Mouse (Mus musculus) MEL (cell line): ENCODE measurements around the gene Zscan2.

Experiments
- MAX ChIP-seq: IDR thresholded peaks from 2 replicates; pipeline ENCODE4 v1.6.1; 2011; ENCODE audit warnings: low read length, improper control_type of control experiment
- MXI1 ChIP-seq: IDR thresholded peaks from 2 replicates; pipeline ENCODE4 v1.6.1; 2011; ENCODE audit warnings: mild to moderate bottlenecking, low read depth, low read length, improper control_type of control experiment
- POLR2A ChIP-seq, 2 experiments: IDR thresholded peaks; 2 replicates each; pipeline ENCODE4 v1.6.1; 2011 to 2012; ENCODE audit warnings: low read length in 2 of 2, mild to moderate bottlenecking in 2 of 2, control low read depth in 1 of 2, improper control_type of control experiment in 1 of 2, low read depth in 1 of 2, moderate library complexity in 1 of 2; ENCODE audit not compliant: control insufficient read depth in 1 of 2, insufficient read depth in 1 of 2, poor library complexity in 1 of 2
- TAL1 ChIP-seq: IDR thresholded peaks from 2 replicates; pipeline ENCODE4 v1.6.1; 2012; ENCODE audit warnings: mild to moderate bottlenecking, inconsistent platforms, low read length, moderate library complexity, mixed read lengths
- TCF12 ChIP-seq: IDR thresholded peaks from 2 replicates; pipeline ENCODE4 v1.6.1; 2014; ENCODE audit warnings: low read depth, mild to moderate bottlenecking, inconsistent platforms, low read length, improper control_type of control experiment, moderate library complexity

- no peak for TF ChIP-seq TCF12
- no peak for TF ChIP-seq MAX
- TF ChIP-seq MXI1, result no peak
- TF ChIP-seq POLR2A (IDR thresholded peaks at IDR 0.05; ENCODE audit: control insufficient read depth in 1 of 2, insufficient read depth in 1 of 2, low read depth in 1 of 2, low read length in 2 of 2, poor library complexity in 1 of 2), result no peak
- TF ChIP-seq TAL1, result no peak
Observed at GRCm38 (mm10) chr7:80825843-80826403, 34.8 kb upstream of the Zscan2 start, which contains the start of gene Iqgap1.
